Mouse (Mus musculus) right cerebral cortex, postnatal 36 days (tissue): ENCODE results near the gene Ifnlr1.
"Not testable (repeated sequence)": the region's sequence is repeated elsewhere in the genome, so short reads cannot be mapped to it uniquely, and the experiment has no call there.

Experiments used
- DNase-seq, 2 experiments: peaks; one replicate each; pipeline ENCODE4 v3.0.0; 2022; ENCODE audit warnings: low spot score in 2 of 2, mixed read lengths in 1 of 2

The Ifnlr1 gene

GRCm38 (mm10) chr4:135685906-135686567 lies at the start of gene Ifnlr1:
Ifnlr1 (plus strand) TSS chr4:135686287.
- DNase-seq, result peak; percentile 44 to 52

DNA sequence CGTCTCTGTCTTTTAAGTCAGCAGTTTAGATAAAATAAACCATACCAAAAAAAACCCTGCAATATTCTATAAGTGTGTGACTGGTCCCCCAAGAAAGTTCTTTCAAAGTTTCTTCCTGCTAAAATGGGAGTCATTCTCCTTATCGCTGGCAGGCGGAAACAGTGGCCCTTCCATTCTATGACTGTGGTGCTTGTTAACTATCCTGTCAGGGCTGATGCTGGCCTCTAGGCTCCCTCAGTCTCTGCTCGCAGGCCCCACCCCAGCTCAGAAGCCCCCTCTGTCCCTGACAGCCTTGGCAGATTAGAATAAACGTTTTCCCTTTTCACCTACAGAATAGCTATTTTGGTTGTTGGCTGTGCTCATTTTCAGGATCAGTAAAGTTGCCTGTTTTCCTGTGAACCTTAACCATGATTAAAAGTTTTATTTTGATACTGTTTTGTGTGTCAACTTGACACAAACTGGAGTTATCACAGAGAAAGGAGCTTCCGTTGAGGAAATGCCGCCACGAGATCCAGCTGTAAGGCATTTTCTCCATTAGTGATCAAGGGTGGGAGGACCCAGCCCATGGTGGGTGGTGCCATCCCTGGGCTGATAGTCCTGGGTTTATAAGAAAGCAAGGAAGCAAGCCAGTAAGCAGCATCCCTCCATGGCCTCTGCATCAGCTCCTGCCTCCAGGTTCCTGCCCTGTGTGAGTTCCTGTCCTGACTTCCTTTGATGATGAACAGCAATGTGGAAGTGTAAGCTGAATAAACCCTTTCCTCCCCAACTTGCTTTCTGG lies 44.6 kb upstream of the Ifnlr1 start:
- not testable (repeated sequence) for DNase-seq

DNA sequence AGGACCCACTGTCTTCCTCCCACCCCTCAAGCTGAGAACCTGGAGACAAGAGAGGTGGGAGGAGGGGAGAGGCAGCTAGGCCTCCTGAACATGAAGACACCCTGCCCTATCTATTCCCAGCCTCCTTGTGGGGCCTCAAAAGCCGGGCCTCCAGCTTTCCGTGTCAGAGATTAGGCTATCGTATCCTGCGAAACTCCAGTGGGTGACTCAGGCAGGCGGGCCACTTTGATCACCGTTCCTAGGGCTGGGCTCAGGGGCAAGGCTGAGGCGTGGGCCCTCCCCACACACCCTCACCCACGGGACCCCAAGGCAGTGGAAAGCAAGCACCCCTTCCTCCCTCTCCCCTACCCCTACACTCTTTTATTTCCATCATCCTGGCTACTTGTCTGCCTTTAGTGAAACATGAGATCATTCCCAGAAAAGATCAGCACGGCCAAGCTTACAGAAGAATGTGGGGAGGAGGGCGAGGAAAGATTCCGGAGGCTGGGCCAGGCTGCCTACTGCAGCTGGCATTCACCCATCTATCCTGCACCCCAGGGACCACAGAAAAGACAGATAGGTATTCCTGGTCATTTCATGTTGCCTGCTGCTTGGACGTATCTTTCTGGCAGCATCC lies 41.0 kb upstream of the Ifnlr1 start:
- DNase-seq, result no peak

DNA sequence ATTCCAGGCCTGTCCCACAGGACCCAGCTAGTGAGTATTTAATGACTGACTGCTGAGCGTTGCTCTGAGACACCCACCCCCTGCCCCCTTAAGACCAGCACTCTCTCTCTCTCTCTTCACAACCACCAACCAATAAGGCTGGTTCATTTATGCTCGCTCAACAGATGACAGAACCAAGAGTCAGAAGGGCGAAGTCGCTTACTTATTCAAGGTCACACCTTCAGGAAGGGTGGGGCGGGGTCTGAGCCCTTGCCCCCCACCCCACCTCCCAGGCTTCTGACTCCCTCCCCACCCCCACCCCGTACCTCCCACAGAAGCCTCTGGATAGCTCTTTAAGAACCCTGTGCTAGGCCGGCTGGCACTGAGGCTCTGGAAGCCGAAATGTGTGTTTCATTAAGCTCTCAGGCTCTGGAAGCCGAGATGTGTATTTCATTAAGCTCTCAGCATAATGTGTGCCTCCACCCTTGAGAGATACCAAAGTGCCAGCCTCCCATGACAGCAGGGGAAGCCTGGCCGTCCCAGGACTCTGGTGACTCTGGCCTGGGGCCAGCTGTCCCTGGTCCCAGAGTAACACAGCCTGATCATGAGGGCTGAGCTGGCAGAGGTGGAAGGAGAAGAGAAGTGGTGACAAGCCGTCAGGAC lies 33.0 kb upstream of the Ifnlr1 start:
- no peak for DNase-seq

- no peak for DNase-seq
Measured at GRCm38 (mm10) chr4:135653956-135654355, 32.1 kb upstream of the Ifnlr1 start.

DNA sequence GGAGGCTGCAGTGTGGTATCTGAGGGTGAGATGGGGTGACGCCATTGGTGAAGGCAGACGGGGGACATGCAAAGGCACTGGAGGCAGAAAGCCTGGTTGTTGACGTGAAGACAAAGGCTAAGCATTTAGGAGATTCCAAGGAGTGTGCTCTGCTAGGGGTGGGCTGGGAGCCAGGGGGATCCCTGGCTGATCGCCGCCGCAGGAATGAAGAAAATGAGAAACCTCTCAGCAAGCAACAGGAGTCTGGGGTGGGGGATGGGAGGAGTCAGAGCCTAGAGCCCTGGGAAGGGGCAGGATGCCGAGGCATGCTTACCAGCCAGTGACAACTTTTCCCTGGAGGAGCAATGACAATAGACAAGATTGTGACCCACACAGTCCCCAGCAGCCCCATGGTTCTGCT lies 30.6 kb upstream of the Ifnlr1 start:
- DNase-seq, result no peak

DNA sequence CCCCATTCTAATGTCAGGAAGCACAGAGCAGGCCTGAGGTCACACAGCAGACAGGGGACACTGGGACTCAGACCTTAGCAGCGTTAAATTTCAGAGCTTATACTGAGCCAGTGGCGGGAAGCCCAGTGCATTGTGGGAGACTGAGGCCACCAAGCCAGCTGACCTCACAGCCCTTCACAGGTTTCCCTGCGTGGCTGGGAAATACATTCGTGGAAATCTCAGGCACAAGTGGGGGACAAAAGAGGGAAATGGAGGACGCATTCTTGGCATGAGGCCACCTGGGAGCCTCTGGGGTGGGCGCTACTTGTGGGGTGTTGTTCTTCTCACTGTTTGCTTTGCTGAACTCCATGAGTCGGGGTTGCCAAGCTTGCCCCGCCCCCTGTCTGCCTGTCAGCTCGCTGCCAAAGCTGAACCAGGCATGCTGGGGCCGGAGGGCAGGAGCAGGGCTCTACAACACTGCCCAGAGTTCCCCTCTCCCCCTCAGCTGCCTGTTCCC lies 29.9 kb upstream of the Ifnlr1 start:
- DNase-seq, result no peak

DNA sequence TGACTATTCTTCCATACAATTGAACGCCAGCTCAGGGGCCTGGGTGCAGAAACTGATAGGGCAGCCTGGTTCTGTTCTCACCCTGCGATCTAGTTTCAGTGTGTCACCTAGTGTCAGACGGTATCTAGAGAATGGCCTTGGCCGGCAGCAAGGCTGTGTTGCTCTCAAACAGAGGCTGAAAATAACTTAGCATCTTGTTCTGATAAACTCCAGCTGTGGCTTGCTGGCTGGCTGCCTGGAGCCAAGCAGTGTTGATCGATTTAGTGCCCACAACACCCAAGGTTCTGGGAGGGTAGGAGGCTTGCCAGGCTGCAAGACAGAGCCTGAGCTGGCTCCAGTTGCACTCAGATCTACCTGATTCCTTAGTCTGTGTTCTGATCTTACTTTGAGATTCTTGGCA lies 27.6 kb upstream of the Ifnlr1 start:
- no peak for DNase-seq

GRCm38 (mm10) chr4:135658899-135659298 lies 27.2 kb upstream of the Ifnlr1 start:
- no peak for DNase-seq

DNA sequence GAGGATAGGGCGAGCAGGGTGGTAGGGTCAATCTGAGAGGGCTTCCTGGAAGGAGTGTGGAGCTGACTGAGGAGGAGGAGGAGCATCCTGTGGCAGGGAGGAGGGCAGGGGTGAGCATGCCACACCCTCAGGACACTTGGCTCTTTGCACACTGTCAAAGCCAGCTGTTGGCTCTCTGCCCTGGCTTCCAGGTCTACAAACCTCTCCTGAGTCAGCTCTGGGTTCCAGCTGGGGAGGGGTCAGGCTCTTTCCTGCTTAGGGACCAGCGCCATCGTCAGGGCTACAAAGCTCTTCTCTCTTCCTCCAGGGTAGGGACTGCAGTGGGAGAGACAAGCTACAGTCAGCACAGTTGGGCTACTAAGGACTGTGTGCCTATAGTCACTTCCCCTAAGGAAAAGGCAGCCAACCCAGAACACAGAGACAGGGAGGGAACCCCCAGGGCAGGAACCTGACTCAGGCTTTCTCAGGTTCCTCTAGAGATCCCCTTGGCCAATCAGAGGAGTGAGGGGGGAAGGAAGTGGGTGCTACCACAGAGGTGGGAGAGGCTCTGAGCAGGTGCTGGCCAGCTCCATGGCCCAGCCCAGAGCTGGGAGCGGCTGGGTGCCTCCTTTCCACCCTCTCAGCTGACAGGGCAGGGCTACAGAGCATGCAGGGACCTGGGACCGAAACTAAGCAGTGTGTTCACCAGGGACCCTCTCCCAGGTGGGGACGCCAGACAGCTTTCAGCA lies 24.8 kb upstream of the Ifnlr1 start:
- DNase-seq, result no peak

GRCm38 (mm10) chr4:135661994-135662393 lies 24.1 kb upstream of the Ifnlr1 start:
- DNase-seq, result no peak

GRCm38 (mm10) chr4:135664656-135665055 lies 21.4 kb upstream of the Ifnlr1 start:
- no peak for DNase-seq

GRCm38 (mm10) chr4:135666192-135666975 lies 19.7 kb upstream of the Ifnlr1 start:
- DNase-seq, result no peak

DNA sequence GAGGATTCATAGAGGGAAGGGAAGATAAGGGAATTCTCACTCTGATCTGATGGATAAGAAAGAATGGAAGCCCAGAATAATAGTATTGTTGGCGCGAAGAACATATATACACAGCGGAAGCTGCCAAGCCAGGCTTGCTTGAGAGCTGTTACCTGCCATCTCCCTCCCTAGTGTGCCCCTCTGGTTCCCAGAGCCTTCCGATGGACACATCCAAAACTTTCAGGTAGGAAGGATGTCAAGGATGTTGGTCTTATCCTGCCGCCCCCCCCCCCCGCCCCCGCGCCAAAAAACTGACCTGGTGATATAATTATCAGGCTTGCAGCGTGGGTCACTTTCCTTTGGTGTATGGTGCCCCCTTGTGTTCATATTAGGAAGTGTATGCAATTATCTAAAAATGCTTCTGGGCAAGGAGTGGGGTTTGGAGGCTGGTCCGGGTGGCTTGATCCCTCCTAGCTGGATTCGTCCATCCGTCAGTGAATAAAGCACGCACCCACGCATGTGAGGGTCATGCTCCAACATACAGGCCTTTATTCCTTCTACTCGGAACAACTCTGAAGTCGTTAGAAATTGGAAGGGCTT lies 18.7 kb upstream of the Ifnlr1 start:
- DNase-seq, result no peak

DNA sequence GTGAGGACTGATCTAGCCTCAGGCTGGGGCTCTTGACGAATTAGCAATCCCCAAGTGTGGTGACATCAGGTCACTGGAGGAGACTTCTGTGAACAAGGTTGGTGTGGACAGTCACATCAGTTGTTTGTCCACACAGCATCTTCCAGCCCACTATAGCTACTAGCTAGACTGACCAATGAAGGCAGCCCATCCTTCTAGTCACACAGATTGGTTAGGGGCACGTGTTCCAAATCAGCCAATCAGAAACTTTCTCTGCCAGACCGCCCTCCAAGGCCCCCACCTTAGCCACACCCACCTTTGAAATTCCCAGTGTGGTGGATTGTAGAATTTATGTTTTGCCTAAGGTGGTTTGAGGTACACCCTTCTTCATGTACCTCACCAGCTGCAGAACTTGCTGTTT lies 12.6 kb upstream of the Ifnlr1 start:
- DNase-seq, result no peak

DNA sequence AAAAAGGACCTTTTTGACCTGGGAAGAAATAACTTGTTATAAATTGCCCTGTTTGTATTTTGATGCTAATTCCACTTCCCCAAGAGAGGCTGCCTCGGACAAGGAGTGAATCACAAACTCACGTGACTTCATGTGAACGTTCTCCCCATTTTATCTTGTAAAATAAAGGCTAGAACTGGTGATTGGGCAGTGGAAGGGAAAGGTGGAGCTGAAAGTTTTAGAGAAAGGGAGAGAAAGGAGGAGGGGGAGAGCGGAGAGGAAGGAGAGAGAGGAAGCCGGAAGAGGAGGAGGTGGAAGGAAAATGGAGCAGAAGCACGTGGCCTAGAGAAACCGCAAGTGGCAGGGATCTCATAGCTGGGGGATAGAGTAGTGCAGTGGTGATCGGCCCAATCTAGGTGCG lies 11.1 kb upstream of the Ifnlr1 start:
- DNase-seq, result no peak

GRCm38 (mm10) chr4:135676476-135676875 lies 9.6 kb upstream of the Ifnlr1 start:
- DNase-seq, result no peak

DNA sequence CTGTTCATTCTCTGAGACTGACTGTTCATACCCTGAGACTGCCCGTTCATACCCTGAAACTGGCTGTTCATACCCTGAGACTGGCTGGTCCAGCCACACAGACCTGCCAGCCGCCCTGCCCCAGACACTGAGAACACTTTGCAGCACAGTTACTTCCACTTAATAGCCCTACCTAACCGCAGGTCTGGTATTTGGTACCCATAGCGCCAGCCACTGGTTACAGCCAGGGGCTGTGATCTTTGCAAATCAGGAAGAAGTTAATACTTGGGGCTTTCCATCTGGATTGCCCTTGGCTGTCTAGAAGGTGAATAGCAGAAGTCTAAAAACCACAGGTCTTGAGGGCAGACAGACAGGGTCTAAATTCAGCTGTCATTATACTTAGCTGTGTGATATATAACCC lies 6.8 kb upstream of the Ifnlr1 start:
- DNase-seq, result no peak

DNA sequence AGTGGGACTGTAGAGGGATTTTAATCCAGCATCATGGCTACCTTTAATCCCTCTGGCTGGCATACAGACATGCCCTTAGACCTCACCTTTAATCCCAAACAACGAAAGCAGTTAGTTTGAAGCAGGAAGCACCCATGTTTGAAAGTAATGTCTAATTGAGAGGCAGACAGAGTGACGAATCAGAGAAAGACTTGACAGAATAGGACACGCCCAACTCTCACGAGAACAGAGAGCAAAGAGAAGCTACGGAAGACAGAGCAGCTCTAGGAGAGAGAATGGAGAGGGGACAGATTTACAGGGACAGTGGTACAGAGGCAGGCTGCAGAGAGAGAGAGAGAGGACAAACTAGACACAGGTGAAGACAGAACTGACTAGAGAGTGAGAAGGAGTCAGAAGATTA lies 4.3 kb upstream of the Ifnlr1 start:
- DNase-seq, result no peak

- DNase-seq, result no peak
Measured at GRCm38 (mm10) chr4:135683553-135683952, 2.5 kb upstream of the Ifnlr1 start.
